Mouse (Mus musculus): ENCODE results near the gene Taf12. TPM values are rescaled to one million over a fixed set of nuclear protein-coding genes. Genes with fewer than 3 reads are reported as not detected.
"Not testable (repeated sequence)": the region's sequence is repeated elsewhere in the genome, so short reads cannot be mapped to it uniquely, and the experiment has no call there.

Taf12 gene
- polyA plus RNA-seq, 1 experiment: 38.5 TPM

DNA sequence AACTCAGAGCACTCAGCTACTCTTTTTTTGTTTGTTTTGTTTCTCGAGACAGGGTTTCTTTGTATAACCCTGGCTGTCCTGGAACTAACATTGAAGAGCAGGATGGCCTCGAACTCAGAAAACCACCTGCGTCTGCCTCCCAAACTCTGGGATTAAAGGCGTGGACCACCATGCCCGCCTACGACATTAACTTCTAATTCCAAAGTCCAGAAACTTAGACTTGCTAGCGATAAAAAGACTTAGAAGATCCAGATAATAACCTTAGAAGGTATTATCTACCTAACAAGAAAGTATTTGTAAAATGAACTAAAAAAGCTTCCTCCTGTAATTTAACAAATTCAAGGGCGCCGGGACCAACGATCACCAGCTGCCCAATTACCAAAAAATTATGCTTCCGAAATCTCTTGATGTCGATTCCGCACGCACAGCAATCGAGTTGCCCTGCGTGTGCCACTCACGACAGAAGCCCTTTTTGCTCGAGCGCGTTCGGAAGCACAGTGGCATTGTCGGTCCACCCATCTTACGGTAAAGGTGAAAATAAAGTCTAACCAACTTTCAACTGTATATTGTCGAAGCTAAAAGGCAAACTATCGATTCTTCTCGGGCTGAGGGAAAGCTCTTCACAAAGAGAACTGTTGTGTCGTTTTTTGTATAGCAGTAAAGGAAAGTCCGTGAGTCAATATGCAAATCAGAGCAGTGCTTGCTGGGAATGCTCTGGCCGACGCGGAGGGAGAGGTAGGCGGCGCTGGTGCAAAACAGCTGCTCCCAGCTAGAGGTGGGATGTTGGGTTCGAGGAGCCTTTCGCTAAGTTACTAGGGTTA lies 4.2 kb upstream of the Taf12 start:
- peaks cover 3% of the 10 kb centered on the region for H3K4me1 ChIP-seq (ENCODE audit: control insufficient read depth, insufficient read depth, low read length)
- H3K4me3 ChIP-seq (ENCODE audit: control insufficient read depth, low read depth, low read length): peak overlapping the region; percentile 77
- TF ChIP-seq CTCF (IDR thresholded peaks at IDR 0.05; ENCODE audit: control insufficient read depth, insufficient read depth, insufficient replicate concordance, low read depth, low read length) (no peak; the same call in 1 of the 2 replicates), POLR2A (IDR thresholded peaks at IDR 0.05; ENCODE audit: control insufficient read depth, low read depth, low read length) (peak; percentile 100)
- peak overlapping the region; percentile 95 for H3K27ac ChIP-seq (ENCODE audit: control insufficient read depth, insufficient read depth, low read depth, low read length)
- no peaks in the 10 kb centered on the region for H3K27me3 ChIP-seq (ENCODE audit: control insufficient read depth, insufficient read depth, low read length)
- no peaks in the 10 kb centered on the region for H3K36me3 ChIP-seq (ENCODE audit: control insufficient read depth, insufficient read depth, low read length)

DNA sequence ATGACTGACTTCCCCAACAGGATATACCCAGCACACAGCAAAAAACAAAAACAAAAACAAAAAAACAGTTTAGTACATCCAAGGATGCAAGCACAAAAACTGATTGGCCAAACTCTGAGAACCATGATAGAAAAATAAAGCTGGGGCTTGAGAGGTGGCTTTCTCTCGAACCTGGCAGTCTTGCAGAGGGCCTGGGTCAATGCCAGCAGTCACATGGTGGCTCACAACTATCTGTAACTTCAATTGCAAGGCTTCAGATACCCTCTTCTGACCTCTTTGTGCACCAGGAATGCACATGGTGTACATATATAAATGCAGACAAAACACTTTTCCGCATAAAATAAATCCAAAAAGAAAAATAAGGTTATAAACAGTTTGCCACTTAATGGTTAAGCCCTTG lies 1.0 kb upstream of the Taf12 start:
- H3K27ac ChIP-seq (ENCODE audit: control insufficient read depth, insufficient read depth, low read depth, low read length): no peak overlapping the region
- no peaks in the 10 kb centered on the region for H3K27me3 ChIP-seq (ENCODE audit: control insufficient read depth, insufficient read depth, low read length)
- peak overlapping the region; percentile 98 for H3K4me3 ChIP-seq (ENCODE audit: control insufficient read depth, low read depth, low read length)
- peaks cover 3% of the 10 kb centered on the region for H3K4me1 ChIP-seq (ENCODE audit: control insufficient read depth, insufficient read depth, low read length)
- TF ChIP-seq CTCF (IDR thresholded peaks at IDR 0.05; ENCODE audit: control insufficient read depth, insufficient read depth, insufficient replicate concordance, low read depth, low read length) (no peak), POLR2A (IDR thresholded peaks at IDR 0.05; ENCODE audit: control insufficient read depth, low read depth, low read length) (no peak)
- no peaks in the 10 kb centered on the region for H3K36me3 ChIP-seq (ENCODE audit: control insufficient read depth, insufficient read depth, low read length)

DNA sequence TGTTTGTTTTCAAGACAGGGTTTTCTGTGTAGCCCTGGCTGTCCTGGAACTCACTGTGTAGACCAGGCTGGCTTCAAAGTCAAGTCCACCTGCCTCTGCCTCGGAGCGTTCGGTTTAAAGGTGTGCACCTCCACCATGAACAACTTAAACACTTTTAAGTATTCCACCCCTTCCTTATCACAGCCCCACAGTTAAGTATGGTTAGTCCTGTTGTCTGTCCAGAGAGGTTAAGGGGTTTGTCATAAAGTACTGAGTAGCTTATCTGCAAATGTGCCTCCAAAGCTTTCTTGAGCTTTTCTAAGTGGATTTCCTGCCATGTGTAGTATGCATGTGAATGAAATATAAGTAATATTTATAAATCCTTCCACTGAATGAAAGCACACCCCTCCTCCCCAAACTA lies 1.8 kb downstream of the Taf12 start:
- no peak overlapping the region for H3K4me3 ChIP-seq (ENCODE audit: control insufficient read depth, low read depth, low read length)
- TF ChIP-seq POLR2A (IDR thresholded peaks at IDR 0.05; ENCODE audit: control insufficient read depth, low read depth, low read length): no peak
- TF ChIP-seq CTCF (IDR thresholded peaks at IDR 0.05; ENCODE audit: control insufficient read depth, insufficient read depth, insufficient replicate concordance, low read depth, low read length): no peak

DNA sequence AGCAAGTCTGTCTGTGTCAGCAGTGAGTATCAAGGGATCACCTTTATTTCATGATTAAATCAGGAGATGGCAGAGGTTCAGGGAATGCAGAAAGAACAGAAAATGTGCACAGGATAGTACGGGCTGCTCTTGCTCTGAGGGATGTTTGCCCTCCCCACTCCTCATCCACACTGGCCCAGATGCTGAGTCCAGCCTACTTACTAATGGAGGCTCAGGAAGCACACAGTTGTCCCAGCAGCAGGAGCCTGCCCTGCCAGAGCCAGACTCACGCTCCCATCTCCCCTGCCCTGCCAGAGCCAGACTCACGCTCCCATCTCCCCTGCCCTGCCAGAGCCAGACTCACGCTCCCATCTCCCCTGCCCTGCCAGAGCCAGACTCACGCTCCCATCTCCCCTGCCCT lies 14.7 kb downstream of the Taf12 start:
- H3K27me3 ChIP-seq (ENCODE audit: control insufficient read depth, insufficient read depth, low read length); H3K4me3 ChIP-seq (ENCODE audit: control insufficient read depth, low read depth, low read length); H3K36me3 ChIP-seq (ENCODE audit: control insufficient read depth, insufficient read depth, low read length); H3K27ac ChIP-seq (ENCODE audit: control insufficient read depth, insufficient read depth, low read depth, low read length); H3K4me1 ChIP-seq (ENCODE audit: control insufficient read depth, insufficient read depth, low read length): not testable (repeated sequence)

More for the DNA sequence above, 1.8 kb downstream of the Taf12 start:
- no peaks in the 10 kb centered on the region for H3K27me3 ChIP-seq (ENCODE audit: control insufficient read depth, insufficient read depth, low read length)
- H3K27ac ChIP-seq (ENCODE audit: control insufficient read depth, insufficient read depth, low read depth, low read length): no peak overlapping the region
- no peaks in the 10 kb centered on the region for H3K36me3 ChIP-seq (ENCODE audit: control insufficient read depth, insufficient read depth, low read length)
- H3K4me1 ChIP-seq (ENCODE audit: control insufficient read depth, insufficient read depth, low read length): peaks cover 3% of the 10 kb centered on the region

DNA sequence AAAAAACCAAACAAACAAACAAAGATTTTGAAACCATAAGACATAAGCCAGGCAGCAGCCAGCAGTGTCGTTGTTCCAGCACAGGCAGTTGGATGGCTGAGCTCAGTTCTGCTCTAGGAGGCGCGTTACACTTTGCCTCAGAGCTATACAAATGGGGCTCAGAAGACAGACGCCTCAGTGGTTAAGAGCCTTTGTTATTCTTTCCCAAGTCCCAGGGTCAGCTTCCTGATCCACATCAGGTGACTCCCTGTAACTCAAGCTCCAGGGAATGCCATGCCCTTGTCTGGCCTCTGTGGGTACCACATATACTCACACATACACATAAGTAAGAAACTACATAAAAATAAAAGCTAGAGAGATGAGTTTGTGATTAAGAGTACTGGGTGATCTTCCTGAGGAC lies 16.9 kb downstream of the Taf12 start:
- no peaks in the 10 kb centered on the region for H3K4me1 ChIP-seq (ENCODE audit: control insufficient read depth, insufficient read depth, low read length)
- TF ChIP-seq POLR2A (IDR thresholded peaks at IDR 0.05; ENCODE audit: control insufficient read depth, low read depth, low read length) (no peak), CTCF (IDR thresholded peaks at IDR 0.05; ENCODE audit: control insufficient read depth, insufficient read depth, insufficient replicate concordance, low read depth, low read length) (no peak)
- H3K36me3 ChIP-seq (ENCODE audit: control insufficient read depth, insufficient read depth, low read length): 0 out of 2 replicates have a peak, but pooled peaks cover 1% of the 10 kb centered on the region
- no peak overlapping the region for H3K27ac ChIP-seq (ENCODE audit: control insufficient read depth, insufficient read depth, low read depth, low read length)
- no peak overlapping the region for H3K4me3 ChIP-seq (ENCODE audit: control insufficient read depth, low read depth, low read length)
- H3K27me3 ChIP-seq (ENCODE audit: control insufficient read depth, insufficient read depth, low read length): no peaks in the 10 kb centered on the region

DNA sequence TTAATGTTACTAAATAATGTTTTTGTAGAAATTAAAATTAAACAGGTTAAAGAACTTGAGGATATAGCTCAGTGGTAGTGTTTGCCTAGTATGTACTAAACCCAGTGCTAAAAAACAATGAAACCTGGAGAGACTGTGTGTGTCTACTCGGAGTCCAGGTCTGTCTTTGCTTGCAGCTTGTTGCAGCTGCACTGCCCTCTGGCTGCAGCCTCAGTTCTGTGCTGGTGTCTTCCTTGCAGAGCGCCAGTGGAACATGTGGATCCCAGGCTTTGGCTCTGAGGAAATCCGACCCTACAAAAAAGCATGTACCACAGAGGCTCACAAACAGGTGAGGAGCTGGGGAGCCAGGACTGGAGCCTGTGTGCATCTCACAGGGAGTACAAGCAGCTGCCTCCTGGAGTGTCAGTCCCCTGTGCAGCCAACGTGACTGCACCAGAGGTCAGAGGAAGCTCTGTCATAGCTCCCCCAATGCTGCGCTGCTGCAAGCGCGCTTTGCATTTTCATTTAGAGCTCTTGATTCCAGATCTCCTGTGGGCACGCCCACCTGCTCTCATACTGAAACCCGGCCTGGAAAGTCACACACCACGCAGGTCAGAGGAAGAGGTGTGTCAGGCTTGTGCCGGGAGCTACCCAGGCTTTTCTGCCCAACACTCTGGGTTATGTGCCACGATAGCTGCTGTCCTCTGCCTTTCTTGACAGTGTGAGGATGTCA lies 17.6 kb downstream of the Taf12 start:
- 0 out of 2 replicates have a peak, but pooled peaks cover 1% of the 10 kb centered on the region for H3K36me3 ChIP-seq (ENCODE audit: control insufficient read depth, insufficient read depth, low read length)
- no peaks in the 10 kb centered on the region for H3K4me1 ChIP-seq (ENCODE audit: control insufficient read depth, insufficient read depth, low read length)
- TF ChIP-seq POLR2A (IDR thresholded peaks at IDR 0.05; ENCODE audit: control insufficient read depth, low read depth, low read length) (no peak), CTCF (IDR thresholded peaks at IDR 0.05; ENCODE audit: control insufficient read depth, insufficient read depth, insufficient replicate concordance, low read depth, low read length) (no peak)
- no peak overlapping the region for H3K27ac ChIP-seq (ENCODE audit: control insufficient read depth, insufficient read depth, low read depth, low read length)
- no peaks in the 10 kb centered on the region for H3K27me3 ChIP-seq (ENCODE audit: control insufficient read depth, insufficient read depth, low read length)
- no peak overlapping the region for H3K4me3 ChIP-seq (ENCODE audit: control insufficient read depth, low read depth, low read length)

DNA sequence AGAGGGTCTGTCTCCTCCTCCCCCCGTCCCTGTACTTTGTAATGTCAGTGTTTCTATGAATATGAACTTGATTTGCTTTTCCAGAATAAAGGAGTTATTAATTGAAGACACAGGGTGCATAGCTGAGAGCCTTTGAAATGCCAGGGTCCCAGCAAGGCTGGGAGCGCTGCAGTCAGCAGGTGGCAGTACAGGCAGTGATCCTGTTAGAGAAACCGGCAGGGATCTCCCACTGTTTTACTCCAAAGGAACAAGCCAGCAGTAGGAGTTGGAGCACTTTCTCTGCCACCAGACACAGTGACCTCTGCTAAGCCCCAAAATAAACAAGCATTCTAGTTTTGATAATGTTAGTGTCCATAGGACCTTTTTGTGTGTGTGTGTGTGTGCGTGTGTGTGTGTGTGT lies 18.8 kb downstream of the Taf12 start:
- Histone ChIP-seq H3K4me3 (ENCODE audit: control insufficient read depth, low read depth, low read length) (no peak overlapping the region), H3K36me3 (ENCODE audit: control insufficient read depth, insufficient read depth, low read length) (0 out of 2 replicates have a peak, but pooled peaks cover 1% of the 10 kb centered on the region), H3K4me1 (ENCODE audit: control insufficient read depth, insufficient read depth, low read length) (no peaks in the 10 kb centered on the region), H3K27me3 (ENCODE audit: control insufficient read depth, insufficient read depth, low read length) (no peaks in the 10 kb centered on the region), H3K27ac (ENCODE audit: control insufficient read depth, insufficient read depth, low read depth, low read length) (no peak overlapping the region)
- TF ChIP-seq CTCF (IDR thresholded peaks at IDR 0.05; ENCODE audit: control insufficient read depth, insufficient read depth, insufficient replicate concordance, low read depth, low read length) (peak; percentile 34; the same call in 1 of the 2 replicates), POLR2A (IDR thresholded peaks at IDR 0.05; ENCODE audit: control insufficient read depth, low read depth, low read length) (no peak)
